Mouse (Mus musculus) thymus, adult 18-20 months (tissue): Measurements from ENCODE around the gene Dapk3.
"Not testable (repeated sequence)": the region's sequence is repeated elsewhere in the genome, so short reads cannot be mapped to it uniquely, and the experiment has no call there.

Experiments
- DNase-seq, 2 experiments: peaks; one replicate each; pipeline ENCODE4 v3.0.0; 2022; ENCODE audit warnings: mixed read lengths in 2 of 2

The Dapk3 gene

DNA sequence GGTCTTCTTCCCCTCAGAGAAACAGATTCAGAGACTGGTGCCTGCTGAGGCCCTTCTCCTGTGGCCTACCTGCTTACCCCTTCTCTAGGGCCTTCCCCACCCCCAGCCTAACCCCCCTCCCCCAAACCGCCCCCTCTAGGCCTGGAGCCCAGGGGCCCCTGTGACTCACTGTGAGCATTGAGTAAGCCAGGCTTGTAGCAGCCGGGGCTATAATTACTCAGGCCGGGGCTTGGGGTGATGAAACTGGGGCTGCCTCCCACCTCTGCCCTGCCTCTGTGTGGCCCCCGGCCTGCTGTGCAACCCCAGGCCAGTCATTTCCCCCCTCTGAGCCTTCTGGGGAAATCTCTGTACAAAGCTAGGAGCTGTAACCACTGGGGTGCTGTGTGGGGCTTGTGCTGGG, 36.5 kb upstream of the Dapk3 start:
- DNase-seq, result no peak

- no peak for DNase-seq
These were observed 31.5 kb upstream of the Dapk3 start for GRCm38 (mm10) chr10:81151261-81151660.

DNA sequence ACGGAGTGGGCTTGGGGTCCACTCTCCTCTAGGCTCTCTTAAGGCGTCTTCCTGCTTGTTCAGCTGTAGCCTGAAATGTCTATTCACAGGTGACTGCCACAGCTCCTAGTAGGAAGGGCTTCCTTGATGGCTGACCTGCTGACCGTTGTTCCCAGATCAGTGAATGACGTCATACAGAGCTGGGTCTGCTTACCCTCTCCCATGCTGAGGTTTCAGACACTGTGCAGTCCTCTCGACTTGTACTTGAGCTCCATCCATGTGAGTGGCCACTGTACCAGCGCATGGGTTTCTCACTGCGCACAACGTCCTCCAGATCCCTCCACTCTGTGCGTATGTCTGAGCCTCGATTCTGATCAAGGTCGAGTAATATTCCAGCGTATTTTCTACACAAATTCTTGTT, 30.2 kb upstream of the Dapk3 start:
- DNase-seq, result no peak

GRCm38 (mm10) chr10:81154313-81154712, 28.5 kb upstream of the Dapk3 start:
- no peak for DNase-seq

- DNase-seq, result no peak
These were observed 28.1 kb upstream of the Dapk3 start for GRCm38 (mm10) chr10:81154736-81155135.

- DNase-seq, result peak in 1 of 2 experiments; percentile 38
These were observed 21.0 kb upstream of the Dapk3 start for GRCm38 (mm10) chr10:81161602-81162317.

DNA sequence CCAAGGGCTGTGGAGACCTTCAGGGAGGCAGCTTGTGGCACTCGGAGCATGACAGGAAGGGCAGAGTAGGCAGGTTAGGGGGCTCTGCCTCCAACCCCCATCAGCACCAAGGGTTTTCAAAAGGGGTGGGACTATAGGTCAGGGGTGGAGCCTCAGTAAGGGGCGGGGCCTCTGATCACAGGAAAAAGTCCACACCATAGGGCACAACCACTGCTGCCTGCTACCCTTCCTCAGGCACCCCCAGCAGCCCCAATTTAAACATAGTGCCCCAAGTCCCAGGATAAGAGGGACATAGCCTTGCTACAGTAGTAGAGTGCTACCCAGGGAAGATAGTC, 20.5 kb upstream of the Dapk3 start:
- DNase-seq, result no peak

- no peak for DNase-seq
These were observed 17.7 kb upstream of the Dapk3 start for GRCm38 (mm10) chr10:81165118-81165517.

GRCm38 (mm10) chr10:81167200-81168086, 15.4 kb upstream of the Dapk3 start, which contains the start of gene Pias4:
Gene Pias4, minus strand, starts transcription at chr10:81167923.
- peak; percentile 99 to 100 for DNase-seq

DNA sequence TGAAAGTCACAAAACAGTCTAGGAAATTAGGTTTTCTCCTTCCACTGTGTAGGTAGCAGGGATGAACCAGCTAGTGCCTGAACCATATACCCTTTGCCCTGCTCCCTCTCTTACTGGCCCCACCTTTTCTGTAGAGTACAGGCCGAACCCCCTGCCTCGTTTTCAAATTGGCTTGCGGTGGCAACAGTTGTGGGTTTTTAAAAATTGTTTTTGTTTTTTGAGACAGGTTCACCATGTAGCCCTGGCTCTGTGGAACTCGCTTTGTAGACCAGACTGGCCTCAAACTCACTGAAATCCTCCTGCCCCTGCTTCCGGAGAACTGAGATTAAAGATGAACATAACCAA, 14.7 kb upstream of the Dapk3 start:
- no peak for DNase-seq

- DNase-seq, result peak; percentile 84 to 91
These were observed 14.1 kb upstream of the Dapk3 start for GRCm38 (mm10) chr10:81168521-81169244.

GRCm38 (mm10) chr10:81169411-81169900, 13.3 kb upstream of the Dapk3 start:
- DNase-seq, result not testable (repeated sequence)

DNA sequence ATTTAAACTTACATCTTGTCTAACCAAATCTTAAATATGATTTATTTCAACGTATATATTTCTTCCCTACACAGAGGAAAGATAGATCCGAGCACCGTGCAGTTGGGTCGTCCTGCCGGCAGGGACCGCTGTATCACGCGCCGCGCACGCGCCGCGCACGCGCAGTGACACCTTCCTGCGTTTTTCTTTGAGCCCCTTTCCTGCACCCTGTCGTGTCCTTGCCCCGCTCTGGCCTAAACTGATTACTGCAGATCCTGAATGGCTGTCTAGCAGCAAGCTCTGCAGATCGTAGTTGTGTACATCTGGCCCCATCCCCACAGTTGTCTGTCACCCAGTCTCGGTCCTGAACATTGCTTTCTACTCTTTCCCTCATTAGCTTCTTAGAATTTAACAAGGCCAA, 9.7 kb upstream of the Dapk3 start:
- peak; percentile 73 to 75 for DNase-seq

DNA sequence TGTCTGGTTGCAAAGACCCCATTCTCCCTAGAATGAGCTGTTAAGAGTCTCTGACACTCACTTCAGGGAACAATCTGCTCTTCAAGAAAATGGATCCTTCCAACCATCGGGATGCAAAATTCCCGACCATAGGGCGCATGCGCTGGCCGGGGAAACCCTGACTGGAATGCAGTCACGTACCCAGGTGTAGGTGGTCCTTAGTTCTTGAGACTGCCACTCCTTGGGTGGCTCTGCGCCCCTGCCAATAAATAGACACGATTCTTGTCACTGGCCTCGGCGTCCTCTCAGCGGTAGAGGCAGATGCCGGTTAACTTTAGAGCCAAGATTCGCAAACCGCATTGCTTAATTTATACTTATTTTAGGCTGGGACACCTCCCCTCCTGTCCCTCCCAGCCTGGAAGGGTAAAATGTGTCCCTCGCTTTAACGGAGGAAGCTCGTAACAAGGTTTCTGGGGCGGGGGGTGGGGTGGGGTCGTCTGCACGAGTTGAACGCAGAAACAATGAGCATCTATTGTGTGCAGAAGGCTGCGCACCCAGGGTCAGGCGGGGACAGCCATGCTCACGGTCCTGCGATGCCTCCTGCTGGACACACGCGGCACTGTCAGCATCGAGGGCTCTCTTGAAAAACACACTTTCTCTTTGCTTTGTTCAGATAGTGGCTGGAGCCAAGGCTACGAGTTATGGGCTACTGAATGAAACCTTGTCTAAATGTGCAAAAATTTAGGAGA, 8.0 kb upstream of the Dapk3 start:
- DNase-seq, result peak; percentile 81 to 85

GRCm38 (mm10) chr10:81175345-81175701, 7.5 kb upstream of the Dapk3 start:
- DNase-seq, result not testable (repeated sequence)

- DNase-seq, result no peak
These were observed 6.8 kb upstream of the Dapk3 start for GRCm38 (mm10) chr10:81175936-81176465.

DNA sequence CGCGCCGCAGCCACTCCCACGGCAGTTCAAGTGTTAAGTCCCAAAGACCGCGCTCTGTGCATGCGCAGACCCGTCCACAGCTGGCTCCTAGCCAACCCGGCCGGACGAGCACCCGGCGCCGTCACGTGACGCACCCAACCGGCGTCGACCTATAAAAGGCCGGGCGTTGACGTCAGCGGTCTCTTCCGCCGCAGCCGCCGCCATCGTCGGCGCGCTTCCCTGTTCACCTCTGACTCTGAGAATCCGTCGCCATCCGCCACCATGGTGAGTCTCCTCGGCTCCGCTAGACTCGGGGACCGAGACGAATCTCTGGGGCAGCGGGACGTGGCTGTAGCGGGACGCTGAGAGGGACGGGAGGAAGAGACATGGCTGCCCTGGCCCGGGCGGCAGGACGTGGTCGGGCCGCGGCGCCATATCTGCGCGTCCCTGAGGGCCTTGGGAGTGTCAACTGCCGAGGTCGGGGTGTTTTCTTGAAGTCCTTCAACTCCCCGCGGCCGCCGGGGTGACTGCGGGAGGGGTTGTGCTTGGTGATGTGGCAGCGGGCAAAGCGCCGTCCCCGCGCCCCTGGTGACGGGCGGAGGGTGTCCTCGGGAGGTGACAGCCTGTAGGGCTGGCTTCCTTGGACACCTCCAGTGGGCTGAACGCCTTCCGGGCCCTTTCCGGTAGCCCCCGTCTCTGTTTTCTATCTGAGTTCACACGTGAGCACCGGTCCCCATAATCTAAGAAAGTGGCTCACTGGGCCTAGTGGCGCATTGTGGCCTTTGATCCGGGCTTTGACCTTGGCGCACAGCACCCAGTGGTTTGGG, 6.1 kb upstream of the Dapk3 start, which contains the start of gene Eef2:
Gene Eef2 (plus strand): TSS at position 166 of the 806 bp plus-strand sequence.
- peak; percentile 95 to 96 for DNase-seq

DNA sequence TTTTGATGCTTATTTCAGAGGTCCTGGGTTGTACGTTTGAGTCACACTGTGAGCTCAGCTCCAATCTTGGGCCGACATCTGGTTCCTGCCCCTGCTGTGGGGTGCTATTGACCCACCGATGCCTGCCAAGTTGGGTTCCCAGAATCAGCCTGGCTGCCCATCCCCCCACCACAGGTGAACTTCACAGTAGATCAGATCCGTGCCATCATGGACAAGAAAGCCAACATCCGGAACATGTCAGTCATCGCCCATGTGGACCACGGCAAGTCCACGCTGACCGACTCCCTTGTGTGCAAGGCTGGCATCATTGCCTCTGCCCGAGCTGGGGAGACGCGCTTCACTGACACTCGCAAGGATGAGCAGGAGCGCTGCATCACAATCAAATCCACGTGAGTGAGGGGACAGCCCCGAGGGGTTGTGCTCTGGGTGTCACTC, 5.3 kb upstream of the Dapk3 start:
- DNase-seq, result no peak

- DNase-seq, result no peak
These were observed 4.7 kb upstream of the Dapk3 start for GRCm38 (mm10) chr10:81177958-81178712.

DNA sequence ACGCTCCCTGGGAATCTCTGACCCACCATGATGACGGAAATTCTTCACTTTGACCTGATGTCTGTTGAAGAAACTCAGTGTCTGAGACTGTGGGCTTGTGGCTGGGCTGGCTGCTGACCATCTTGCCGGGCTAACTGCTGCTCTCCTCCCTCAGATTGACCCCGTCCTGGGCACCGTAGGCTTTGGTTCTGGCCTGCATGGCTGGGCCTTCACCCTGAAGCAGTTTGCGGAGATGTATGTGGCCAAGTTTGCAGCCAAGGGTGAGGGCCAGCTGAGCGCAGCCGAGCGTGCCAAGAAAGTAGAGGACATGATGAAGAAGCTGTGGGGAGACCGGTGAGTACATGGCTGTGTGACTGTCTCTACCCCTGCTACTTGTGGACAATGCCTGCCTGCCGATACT, 3.9 kb upstream of the Dapk3 start:
- no peak for DNase-seq
